Mouse (Mus musculus) spleen, postnatal 14 days (tissue): ENCODE data around the gene Galns.
A peak's percentile ranks its signal among the peaks of the same experiment; 100 is the strongest.

ENCODE experiments used
- DNase-seq, 2 experiments: peaks; one replicate each; pipeline ENCODE4 v3.0.0; 2021 to 2022; ENCODE audit warnings: low spot score in 2 of 2

The Galns gene

DNA sequence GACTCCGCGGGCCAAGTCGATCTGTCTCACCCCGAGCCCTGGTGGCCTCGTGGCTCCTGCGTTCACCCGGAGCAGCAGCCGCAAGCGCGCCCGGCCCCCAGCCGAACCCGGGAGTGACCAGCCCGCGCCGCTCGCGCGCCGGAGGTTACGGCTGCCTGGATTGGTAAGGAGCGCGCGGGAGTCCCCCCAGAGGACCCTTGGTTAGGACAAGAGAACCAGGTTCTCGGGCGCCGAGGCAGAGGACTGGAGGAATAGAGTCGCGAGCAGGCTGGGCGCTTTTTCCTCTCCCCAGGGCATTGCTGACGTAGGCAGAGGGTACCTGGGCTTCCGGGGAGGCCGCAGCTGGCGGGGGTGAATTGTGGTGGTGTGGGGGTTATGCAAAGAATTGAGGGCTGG, 43.2 kb downstream of the Galns start:
- DNase-seq = peak; percentile 62 to 74

DNA sequence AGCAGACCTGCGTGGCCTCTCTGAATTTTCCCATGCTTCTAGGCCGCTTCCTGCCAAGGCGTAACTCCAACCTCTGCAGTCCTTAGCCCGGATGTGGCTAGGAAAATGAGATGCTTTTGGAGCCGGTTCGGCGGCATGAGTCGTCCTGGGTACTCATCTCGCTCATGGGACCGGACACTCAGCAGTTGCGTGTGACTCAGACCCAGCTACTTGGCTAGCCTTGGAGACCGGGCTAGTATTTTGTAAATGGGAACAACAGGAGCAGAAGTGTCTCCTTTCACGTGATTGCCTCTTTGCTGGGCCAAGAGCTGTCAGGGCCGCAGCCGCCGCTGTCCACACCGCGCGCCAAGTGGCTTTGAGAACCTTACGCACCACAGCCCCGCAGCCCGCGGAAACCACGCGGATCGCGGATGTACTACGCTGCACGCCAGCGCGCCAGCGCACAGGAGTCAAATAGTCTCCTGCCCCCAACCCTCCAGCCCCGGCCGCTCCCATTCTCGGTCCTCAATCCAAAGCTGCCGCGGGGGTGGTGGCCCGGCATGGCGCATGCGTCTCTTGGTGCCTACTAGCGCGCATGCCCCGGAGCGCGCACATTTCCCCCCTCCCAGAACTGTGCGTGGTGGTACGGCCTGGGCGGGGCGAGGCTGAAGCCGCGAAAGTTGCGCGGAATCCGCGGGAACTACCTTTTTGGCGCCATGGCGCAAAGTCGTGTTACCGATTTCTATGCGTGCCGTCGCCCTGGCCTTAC, 43.7 kb downstream of the Galns start, which contains the start of gene Cdt1:
Gene Cdt1 (plus strand): TSS at position 655 of the 748 bp plus-strand sequence.
- peak; percentile 93 for DNase-seq

DNA sequence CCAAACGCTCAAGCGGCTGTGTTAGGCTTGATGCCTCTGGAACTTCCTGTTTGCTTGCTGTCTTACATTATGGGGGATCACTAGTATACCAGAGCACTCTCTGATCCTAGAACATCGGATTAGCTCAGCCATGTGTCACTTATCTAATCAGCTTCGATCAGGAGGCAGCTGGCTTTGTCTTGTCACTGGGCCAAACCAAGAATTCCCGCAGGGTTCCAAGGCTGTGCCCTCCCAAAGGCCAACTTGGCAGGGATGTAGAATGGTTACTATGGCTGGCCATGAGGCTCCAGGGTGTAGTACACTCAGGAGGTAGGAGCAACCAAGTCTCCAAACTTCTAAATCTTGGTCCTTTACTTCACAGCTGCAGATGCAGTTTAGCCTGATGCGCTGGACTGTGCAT, 44.5 kb downstream of the Galns start:
- no peak for DNase-seq

DNA sequence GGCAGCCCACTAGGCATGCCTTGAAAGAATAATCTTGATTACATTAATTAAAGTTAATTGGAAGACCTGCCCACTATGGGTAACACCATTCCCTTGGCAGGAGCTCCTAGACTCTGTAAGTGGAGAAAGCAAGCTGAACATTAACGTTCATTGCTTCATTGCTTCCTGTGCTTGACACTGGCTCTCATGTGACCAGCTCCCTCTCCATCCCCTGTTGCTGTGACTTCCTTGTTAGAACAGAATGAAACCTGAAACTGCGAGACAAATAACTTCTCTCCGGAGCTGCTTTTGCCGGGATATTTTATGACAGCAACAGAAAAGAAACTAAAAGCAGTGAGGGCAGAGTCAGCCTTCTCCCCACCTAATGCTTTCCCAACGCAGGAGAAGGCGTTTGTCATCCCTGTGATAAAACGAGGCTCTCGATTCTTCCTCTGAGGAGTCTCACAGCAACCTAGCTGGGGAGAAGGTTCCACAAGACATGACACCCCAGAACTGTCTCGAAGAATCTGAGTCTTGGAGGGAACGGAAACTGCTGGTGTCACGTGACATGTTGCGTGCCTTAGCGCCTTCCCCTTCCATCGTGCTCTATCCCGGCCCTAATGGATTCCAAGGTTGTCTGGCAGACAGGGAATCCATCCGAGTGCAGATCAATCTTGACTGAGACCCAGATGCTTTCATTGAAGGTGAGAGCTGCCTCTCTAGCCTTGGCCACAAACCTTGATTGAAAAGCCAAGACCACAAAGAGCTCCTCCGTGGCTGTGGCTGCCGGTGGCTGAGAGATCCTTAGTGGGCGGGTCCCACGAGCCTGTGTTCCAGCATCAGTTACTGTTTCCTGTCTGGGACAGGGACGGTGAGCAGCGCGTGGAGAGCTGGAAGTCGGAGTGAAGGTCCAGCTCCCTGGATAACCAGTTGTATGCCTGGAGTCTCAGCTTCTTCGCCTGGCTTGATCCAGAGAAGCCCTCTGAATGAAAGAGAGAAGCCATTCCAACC, 46.6 kb downstream of the Galns start:
- no peak for DNase-seq

DNA sequence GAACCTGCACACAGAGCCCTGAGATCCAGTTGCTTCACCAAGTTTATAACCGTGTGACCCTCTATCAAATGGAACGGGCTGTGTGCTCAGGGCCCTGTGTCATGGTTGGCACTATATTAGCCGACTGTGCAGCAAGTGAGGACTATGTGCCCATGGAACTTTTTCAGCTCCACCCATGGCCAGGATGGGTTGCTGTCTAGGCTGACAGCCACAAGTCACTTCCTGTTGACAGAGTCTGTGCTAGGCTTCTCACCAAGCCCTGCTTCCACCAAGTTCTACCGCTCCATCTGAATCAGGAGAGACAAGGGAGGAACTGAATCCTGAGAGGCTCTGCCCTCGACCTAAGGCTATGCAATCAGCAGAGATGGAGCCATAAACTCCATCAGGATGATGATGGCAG, 50.1 kb downstream of the Galns start:
- no peak for DNase-seq

DNA sequence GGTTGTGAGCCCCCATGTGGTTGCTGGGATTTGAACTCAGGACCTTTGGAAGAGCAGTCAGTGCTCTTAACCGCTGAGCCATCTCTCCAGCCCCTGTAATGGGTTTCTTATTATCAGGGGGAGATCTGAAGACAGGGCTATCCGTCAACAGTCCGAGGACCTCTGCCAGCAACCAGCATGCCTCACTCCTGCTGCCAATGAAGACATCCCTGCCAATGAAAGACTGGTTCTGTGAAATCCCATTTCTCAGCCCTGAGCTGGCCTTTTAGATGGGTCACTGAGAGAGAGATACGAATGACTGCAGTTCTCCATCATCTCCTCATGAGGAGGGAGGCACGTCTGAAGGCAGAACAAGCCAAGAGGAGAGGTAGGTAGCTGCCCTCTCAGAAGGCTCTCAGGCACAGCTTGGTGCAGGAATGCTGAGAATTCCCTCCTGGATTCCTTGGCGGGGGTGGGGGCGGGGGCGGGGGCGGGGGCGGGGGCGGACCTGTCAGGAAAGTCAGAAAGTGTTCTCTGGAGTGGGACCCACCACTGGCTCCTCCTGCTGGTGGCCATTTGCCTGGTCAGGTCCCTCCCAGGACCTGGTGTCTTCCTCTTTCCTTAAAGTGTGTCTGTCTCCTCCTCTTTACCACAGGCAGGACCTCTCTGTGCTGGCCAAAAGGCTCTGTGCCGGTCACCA, 52.5 kb downstream of the Galns start:
- DNase-seq = no peak

DNA sequence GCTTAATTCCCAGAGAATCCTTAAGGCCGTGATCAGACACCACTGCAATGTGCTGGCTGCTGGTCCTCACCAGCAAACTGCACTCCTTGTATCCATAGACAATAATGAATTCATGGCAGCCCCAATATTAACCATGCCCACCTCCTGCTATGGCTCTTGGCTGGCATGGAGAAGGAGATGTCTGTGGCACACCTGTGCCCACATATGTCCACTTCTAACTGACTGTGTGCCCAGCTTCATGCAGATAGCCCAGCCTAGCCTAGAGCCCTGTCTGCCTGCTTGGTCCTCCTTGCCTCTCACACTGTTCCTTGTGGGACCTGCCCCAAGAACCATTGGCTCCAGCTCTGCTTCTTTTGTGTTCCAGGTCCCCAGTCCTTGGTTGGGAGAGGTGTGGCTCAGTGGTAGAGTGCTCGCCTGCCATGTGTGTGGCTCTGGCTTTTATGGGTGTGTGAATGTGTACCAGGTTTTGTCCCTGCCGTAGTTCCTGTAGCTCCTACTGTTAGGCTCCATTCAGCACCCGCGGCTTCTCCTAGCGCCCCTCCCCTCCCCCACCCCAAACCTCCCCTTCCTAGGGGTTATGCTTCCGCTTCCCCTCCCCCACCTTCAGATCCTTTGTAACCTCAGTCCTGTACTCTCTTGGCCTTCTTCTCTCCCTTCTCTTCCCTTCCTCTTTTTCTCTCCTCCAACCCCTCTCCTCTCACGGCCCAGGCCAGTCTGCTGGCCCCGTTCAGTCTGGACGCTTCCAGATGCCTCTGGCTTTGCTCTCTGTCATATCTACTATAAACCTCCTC, 53.8 kb downstream of the Galns start:
- no peak for DNase-seq

DNA sequence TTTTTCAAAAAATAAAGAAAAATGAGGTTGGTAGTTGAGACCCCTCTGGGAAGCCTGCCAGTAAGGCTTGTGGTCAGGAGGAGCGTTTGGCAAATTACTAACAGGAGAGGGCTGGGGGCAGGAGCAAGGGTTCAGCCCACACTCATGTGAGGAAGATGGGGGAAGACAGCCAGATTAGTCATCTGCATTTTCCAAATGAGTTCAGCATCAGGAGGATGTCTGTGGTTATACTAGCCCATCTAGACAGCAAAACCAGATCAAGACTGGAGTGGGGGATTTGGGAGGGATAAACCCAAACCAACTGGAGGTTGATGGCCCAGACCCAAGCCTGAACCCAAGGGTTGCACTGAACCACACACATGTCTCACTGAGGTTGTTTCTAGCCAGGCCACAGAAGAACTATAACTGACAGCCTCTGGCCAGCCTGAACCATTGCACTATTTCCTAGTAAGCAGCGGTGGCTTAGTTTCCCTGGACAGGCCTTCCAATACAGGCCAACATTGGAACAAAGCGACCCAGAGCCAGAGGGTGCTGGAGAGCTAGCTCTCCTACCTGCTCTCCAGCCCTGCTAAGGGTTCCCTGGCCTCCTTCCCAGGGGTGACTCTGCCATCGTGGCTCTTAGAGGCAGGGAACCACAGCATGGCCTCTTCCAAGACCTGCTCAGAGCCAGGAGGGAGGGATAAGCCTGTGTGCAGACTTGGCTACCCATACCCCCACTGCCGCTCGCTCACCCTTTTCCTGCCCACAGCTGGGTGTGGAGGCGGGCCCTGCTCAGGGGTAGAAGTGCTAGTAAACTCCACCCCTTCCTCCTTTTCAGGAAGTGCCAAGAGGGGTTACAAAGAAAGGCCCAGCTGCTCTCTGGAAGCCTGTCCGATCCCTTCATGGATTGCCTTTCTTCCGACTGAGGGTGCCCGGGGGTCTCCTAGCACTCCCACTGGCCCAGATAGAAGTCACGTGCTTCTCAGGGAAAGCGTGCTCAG, 54.9 kb downstream of the Galns start:
- peak; percentile 51 to 66 for DNase-seq

DNA sequence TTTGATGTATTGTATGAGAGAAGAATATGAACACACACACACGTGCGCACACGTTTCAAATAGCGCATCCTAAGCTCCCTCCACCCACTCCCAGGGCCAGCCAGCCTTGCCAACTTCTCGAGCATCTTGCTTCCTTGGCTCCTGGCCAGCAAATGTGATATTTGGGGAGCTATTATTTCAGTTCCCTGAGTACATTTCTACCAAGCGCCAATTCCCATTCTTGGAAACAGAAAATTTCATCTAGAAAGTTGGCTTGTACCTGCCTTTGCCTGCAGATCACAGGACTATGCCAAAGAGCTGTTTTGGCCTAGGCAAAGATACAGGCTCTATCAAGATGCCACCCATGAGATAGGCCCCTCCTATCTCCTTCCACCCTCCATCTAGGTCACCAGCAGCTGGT, 56.5 kb downstream of the Galns start:
- no peak for DNase-seq

DNA sequence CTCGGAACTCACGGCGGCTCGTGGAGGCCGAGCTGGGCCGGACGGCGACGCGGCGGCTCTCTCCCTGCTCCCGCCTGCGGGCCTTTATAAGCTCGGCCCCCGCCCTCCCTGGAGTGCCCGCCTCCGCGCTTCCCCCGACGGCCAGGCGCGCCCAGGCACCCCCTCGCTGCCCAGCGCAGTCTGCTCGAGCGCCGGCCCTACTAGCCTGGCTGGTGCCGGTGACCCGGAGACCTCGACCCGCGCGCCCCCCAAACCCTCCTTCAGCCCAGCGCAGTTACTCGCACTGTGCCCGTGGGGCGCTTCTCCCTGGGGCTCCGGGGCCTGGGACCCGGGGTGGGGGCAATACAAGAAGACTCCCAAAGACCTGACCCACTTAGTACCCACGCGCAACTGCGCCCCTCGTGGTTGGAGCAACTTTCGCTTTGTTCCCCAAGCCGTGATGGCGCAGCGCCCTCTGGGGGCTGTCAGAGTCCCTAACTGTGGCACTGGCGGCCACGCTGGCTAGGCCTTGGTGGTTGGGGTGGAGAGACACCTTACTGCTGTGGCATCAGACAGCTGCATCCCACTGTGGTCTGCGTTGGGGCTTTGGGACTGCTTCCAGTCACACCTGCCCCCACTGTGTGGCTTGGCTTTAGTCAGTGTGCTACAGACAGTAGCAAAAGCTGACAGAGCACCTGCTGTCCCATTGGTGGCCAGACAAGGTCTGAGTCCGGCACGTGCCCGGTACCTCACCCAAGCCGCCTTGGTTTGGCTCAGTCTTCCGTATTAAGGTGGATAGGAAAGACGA, 59.8 kb downstream of the Galns start, which contains the start of gene Piezo1:
Gene Piezo1 (minus strand): TSS at position 65 of the 787 bp plus-strand sequence.
- DNase-seq = peak; percentile 92 to 96

DNA sequence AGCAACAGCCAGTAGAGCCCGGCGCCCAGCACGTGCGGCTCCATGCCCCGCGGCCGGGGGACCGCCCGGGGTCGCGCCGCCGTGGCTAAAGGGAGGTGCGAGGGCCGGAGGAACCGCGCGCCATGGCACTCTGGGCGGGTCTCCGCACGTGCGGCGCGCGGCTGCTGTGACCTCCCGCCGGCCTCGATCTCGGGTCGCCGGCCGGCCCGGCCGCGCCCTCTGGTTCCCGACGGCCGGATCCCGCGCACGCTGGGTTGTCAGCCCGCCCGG, 60.3 kb downstream of the Galns start:
- no peak for DNase-seq

DNA sequence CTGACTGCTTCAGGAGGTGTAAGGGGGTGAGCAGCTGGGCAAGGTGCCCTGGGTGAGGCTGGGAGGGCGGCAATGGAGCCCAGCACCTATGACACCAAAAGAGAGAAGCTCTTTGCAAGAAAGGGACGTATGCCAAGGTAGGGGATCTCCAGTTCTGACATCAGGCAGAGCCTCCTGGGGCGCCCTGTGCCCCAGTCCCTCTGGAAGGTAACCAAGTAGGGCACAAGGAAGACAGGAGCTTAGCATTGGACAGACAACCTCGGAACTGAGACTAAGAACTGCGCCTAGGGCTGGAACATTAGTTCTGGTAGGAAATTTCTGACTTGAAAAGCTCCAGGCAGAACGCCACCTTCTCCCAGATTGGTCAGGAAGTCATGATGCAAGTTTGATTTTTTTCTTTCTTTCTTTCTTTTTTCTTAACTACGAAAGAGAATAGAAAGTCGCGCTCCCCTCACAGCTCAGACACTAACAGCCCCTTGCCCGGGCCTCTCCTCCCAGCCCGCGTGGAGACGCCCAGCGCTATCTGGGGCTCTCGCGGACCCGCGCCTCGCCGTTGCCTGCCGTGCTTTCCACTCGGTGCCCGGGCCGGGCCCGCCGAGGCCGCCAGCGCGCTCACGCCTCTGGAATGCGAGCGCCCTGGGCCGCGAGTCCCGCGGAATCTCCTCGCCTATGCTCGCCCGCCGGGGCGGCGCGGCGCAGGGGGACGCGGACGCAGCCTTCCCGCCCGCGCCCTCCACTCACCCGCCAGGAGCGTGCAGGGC, 60.8 kb downstream of the Galns start:
- DNase-seq = peak in 1 of 2 experiments; percentile 39

DNA sequence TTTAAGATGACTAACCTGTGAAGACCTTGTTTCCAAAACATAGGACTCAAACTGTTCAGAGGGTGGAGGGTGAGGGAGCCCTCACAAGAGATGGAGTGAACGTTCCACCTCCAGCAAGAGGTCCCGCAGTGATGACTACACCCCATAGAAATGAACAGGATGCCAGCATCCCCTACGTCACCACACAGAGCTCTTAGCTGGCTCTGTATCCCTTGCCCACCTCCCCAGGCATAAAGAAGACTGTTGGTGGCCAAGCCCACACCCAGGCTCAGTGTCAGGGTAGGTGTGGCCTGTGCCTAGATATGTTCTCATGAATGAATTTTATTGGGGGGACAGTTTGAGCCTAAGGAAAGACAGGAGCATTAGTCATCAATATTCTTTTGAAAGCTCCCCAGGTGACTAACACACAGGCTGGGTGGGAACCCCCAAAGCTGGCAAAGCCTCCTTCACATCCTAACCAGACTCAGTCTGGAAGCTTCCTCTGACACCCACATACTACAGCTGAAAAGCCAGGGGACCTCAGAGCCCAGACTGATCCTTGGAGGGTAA, 62.3 kb downstream of the Galns start:
- no peak for DNase-seq

DNA sequence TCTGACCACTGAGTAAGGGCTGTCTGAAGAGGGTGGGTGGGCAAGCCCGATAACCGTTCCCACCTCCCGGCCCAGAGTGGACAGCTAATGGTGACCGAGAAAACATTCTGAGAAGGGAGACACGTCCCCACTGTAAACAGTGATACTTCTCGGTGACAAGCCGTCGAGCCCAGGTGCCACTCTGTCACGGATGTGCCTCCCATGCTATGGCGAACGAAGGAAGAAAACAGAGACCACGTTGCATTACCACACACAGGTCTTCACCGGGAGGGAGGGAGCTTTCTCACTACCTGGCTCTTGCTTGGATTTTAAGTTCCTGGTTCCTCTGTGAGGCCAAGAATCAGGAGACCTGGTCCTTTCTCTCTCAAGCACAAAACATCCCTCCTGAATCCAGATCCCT, 62.9 kb downstream of the Galns start:
- DNase-seq = no peak

DNA sequence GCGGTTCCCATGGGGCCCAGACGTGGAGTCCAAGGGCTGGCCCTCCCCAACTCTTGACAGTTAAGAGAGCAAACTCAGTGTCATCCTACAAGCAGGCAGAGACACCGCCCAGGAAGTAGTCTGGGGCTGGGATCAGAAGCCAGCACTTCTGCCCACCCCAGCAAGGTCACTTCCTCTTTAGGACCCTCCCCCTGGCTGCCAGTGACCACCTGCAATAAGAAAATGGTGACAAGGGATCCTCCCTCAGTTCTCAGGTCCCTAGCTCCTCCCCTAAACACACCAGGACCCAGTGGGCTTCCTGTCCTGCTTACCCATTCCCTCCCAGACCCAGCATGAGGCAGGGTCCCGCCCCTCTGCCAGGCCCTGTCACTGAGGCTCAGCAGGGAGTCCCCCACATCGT, 63.4 kb downstream of the Galns start:
- DNase-seq = peak; percentile 45 to 61

DNA sequence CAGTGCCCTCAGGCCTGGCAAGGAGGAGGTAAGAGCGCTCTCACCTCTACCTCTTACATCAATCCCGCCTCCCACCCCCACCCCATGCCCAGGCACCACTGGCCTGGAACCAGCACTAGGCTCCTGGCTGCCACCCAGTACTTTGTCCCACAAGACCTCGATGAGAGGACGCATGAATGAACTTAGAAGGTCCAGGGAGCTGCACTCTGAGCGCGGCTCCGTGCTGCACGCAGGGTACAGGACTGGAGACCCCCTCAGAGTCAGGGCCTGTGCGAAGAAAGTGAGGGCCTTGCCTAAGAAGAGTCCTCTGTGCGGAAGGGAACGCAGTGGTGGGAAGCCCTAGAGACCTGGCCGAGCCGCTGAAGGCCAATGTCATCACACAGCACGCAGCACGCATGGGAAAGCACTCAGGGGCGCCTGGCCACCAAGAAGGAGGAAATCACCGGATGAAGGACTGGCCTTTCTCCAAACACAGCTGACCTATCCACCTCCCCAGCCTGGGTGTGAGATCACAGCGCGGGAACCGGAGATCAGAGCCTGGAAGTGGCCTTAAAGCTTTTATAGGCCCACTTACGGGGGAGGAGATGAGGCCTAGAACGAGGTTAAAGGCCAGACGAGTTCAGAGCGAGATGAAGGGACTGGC, 64.3 kb downstream of the Galns start:
- no peak for DNase-seq

DNA sequence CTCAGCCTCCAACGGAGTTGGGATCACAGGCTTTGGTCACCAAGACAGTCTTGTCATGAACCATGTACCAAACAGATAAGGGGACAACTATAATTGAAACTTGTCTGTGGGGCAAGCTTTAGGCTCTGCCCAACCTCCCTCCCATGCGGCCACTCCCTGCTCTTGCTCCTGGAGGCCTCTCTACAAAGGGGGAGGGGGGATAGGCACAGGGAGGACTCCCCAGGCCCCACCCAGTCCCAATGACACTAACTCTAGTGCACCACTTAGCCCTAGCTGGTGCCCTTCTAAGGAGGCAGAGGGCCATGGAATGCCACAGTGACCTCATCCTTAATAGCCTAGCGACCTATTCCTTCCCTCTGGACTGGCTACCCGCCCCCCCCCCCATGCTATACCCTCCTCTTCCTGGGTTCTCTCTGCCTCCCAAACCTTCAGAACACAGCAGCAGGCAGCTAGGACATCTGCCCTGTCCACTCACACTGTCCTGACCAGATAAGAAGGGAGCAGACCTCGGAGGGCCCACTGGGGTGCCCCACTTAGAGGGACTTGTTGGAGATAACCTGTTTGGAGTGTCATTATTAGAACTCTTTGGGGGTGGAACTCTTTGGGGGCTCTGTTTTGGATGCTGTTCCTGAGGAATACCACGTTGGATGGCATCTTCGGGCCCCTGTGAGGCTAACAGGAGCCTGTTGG, 65.1 kb downstream of the Galns start:
- DNase-seq = no peak
